Mouse (Mus musculus) liver, embryonic 14.5 days (tissue): ENCODE measurements around the gene Gm49394.

Source experiments
- CTCF ChIP-seq: IDR thresholded peaks from 2 replicates; pipeline ENCODE4 v1.5.1; 2016; ENCODE audit warnings: antibody characterized with exemption, low read depth, control low read depth
- EP300 ChIP-seq: IDR thresholded peaks from 2 replicates; pipeline ENCODE4 v1.6.1; 2016; ENCODE audit warnings: antibody characterized with exemption, low read depth

DNA sequence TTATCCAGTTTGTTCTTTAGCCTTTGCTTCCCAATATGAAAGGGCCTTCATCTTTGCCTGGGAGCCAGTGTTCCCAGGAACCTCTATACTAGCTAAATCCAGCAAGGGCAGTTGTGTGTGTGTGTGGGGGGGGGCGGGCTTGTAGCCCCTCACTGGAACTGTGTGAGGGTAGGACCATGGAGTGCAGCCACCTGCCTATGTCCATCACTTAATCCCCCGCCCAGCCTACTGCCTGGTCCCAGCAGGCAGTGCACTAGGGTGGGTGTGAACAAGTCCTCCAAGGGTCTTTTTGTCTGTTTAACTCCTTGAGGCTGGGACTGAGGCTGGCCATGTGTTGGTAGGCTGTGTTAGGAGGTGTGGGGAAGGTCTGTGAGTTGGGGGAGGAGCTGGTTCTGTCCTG lies 56.7 kb downstream of the Gm49394 start:
- TF ChIP-seq CTCF (no peak), EP300 (no peak)
